Mouse (Mus musculus): ENCODE results near the gene 1700088E04Rik.

The 1700088E04Rik gene

GRCm38 (mm10) chr15:79131442-79131841, 9.6 kb downstream of the 1700088E04Rik start:
- DNase-seq (ENCODE audit: low read depth, low spot score) = no peak

- no peak for DNase-seq (ENCODE audit: low read depth, low spot score)
Measured at GRCm38 (mm10) chr15:79130782-79131181, 10.3 kb downstream of the 1700088E04Rik start.

- DNase-seq (ENCODE audit: low read depth, low spot score) = no peak
Measured at GRCm38 (mm10) chr15:79129311-79129710, 11.7 kb downstream of the 1700088E04Rik start.

GRCm38 (mm10) chr15:79128208-79128607, 12.8 kb downstream of the 1700088E04Rik start:
- no peak for DNase-seq (ENCODE audit: low read depth, low spot score)

- DNase-seq (ENCODE audit: low read depth, low spot score) = no peak
Measured at GRCm38 (mm10) chr15:79127101-79127500, 14.0 kb downstream of the 1700088E04Rik start.

- DNase-seq (ENCODE audit: low read depth, low spot score) = no peak
Measured at GRCm38 (mm10) chr15:79126217-79126932, 14.7 kb downstream of the 1700088E04Rik start.

GRCm38 (mm10) chr15:79124331-79124875, 16.6 kb downstream of the 1700088E04Rik start:
- DNase-seq (ENCODE audit: low read depth, low spot score) = no peak

- no peak for DNase-seq (ENCODE audit: low read depth, low spot score)
Measured at GRCm38 (mm10) chr15:79123751-79124150, 17.3 kb downstream of the 1700088E04Rik start.

- no peak for DNase-seq (ENCODE audit: low read depth, low spot score)
Measured at GRCm38 (mm10) chr15:79122546-79122945, 18.5 kb downstream of the 1700088E04Rik start.

GRCm38 (mm10) chr15:79122119-79122518, 18.9 kb downstream of the 1700088E04Rik start:
- no peak for DNase-seq (ENCODE audit: low read depth, low spot score)

GRCm38 (mm10) chr15:79119491-79119890, 21.6 kb downstream of the 1700088E04Rik start:
- no peak for DNase-seq (ENCODE audit: low read depth, low spot score)

- DNase-seq (ENCODE audit: low read depth, low spot score) = no peak
Measured at GRCm38 (mm10) chr15:79115276-79115675, 25.8 kb downstream of the 1700088E04Rik start.

GRCm38 (mm10) chr15:79111774-79112173, 29.3 kb downstream of the 1700088E04Rik start:
- DNase-seq (ENCODE audit: low read depth, low spot score) = no peak

- DNase-seq (ENCODE audit: low read depth, low spot score) = no peak
Measured at GRCm38 (mm10) chr15:79110528-79110927, 30.5 kb downstream of the 1700088E04Rik start.

GRCm38 (mm10) chr15:79110031-79110430, 31.0 kb downstream of the 1700088E04Rik start:
- no peak for DNase-seq (ENCODE audit: low read depth, low spot score)

GRCm38 (mm10) chr15:79109321-79109934, 31.6 kb downstream of the 1700088E04Rik start:
- no peak for DNase-seq (ENCODE audit: low read depth, low spot score)

GRCm38 (mm10) chr15:79108421-79109320, 32.4 kb downstream of the 1700088E04Rik start, which contains the start of gene Micall1:
Gene Micall1, plus strand, starts transcription at chr15:79108898.
- DNase-seq (ENCODE audit: low read depth, low spot score) = no peak

- no peak for DNase-seq (ENCODE audit: low read depth, low spot score)
Measured at GRCm38 (mm10) chr15:79107966-79108365, 33.1 kb downstream of the 1700088E04Rik start.

GRCm38 (mm10) chr15:79105804-79106203, 35.2 kb downstream of the 1700088E04Rik start:
- DNase-seq (ENCODE audit: low read depth, low spot score) = no peak

GRCm38 (mm10) chr15:79103264-79103663, 37.8 kb downstream of the 1700088E04Rik start:
- no peak for DNase-seq (ENCODE audit: low read depth, low spot score)

GRCm38 (mm10) chr15:79101531-79101930, 39.5 kb downstream of the 1700088E04Rik start:
- DNase-seq (ENCODE audit: low read depth, low spot score) = no peak

- no peak for DNase-seq (ENCODE audit: low read depth, low spot score)
Measured at GRCm38 (mm10) chr15:79100391-79100790, 40.7 kb downstream of the 1700088E04Rik start.

Data from retina, adult 2 months (tissue).